Mouse (Mus musculus): ENCODE data around the gene 4632433K11Rik. TPM values are rescaled to one million over a fixed set of nuclear protein-coding genes. Genes with fewer than 3 reads are reported as not detected.
"Not testable (repeated sequence)": the region's sequence is repeated elsewhere in the genome, so short reads cannot be mapped to it uniquely, and the experiment has no call there.

4632433K11Rik gene
- polyA plus RNA-seq, 1 experiment from 2014 or later, result not detected

- DNase-seq (ENCODE audit: low spot score), result no peak
These were observed 22.8 kb downstream of the 4632433K11Rik start for GRCm38 (mm10) chr7:5056651-5057263.

GRCm38 (mm10) chr7:5057381-5057780 is 23.5 kb downstream of the 4632433K11Rik start:
- no peak for DNase-seq (ENCODE audit: low spot score)

GRCm38 (mm10) chr7:5057804-5058203 is 23.9 kb downstream of the 4632433K11Rik start:
- DNase-seq (ENCODE audit: low spot score), result peak; percentile 54

GRCm38 (mm10) chr7:5058631-5059030 is 24.7 kb downstream of the 4632433K11Rik start:
- no peak for DNase-seq (ENCODE audit: low spot score)

- DNase-seq (ENCODE audit: low spot score), result no peak
These were observed 25.5 kb downstream of the 4632433K11Rik start for GRCm38 (mm10) chr7:5059421-5059820.

- peak; percentile 60 for DNase-seq (ENCODE audit: low spot score)
These were observed 26.4 kb downstream of the 4632433K11Rik start for GRCm38 (mm10) chr7:5060239-5060731.

GRCm38 (mm10) chr7:5060944-5061773 is 27.2 kb downstream of the 4632433K11Rik start:
- DNase-seq (ENCODE audit: low spot score), result peak; percentile 99

- DNase-seq (ENCODE audit: low spot score), result peak; percentile 94
These were observed 27.9 kb downstream of the 4632433K11Rik start, which contains the start of gene U2af2 for GRCm38 (mm10) chr7:5061774-5062359. U2af2 (plus strand) TSS chr7:5062143.

- DNase-seq (ENCODE audit: low spot score), result peak; percentile 89
These were observed 28.6 kb downstream of the 4632433K11Rik start for GRCm38 (mm10) chr7:5062360-5063001.

GRCm38 (mm10) chr7:5064886-5065285 is 31.0 kb downstream of the 4632433K11Rik start:
- DNase-seq (ENCODE audit: low spot score), result no peak

GRCm38 (mm10) chr7:5073586-5073985 is 39.7 kb downstream of the 4632433K11Rik start:
- no peak for DNase-seq (ENCODE audit: low spot score)

GRCm38 (mm10) chr7:5074984-5075383 is 41.1 kb downstream of the 4632433K11Rik start:
- no peak for DNase-seq (ENCODE audit: low spot score)

GRCm38 (mm10) chr7:5076931-5077330 is 43.0 kb downstream of the 4632433K11Rik start:
- no peak for DNase-seq (ENCODE audit: low spot score)

GRCm38 (mm10) chr7:5079365-5080009 is 45.6 kb downstream of the 4632433K11Rik start:
- not testable (repeated sequence) for DNase-seq (ENCODE audit: low spot score)

- DNase-seq (ENCODE audit: low spot score), result peak; percentile 98
These were observed 46.3 kb downstream of the 4632433K11Rik start, which contains the start of gene Epn1 for GRCm38 (mm10) chr7:5080010-5080751. Epn1 (plus strand) TSS chr7:5080235.

- DNase-seq (ENCODE audit: low spot score), result no peak
These were observed 46.9 kb downstream of the 4632433K11Rik start for GRCm38 (mm10) chr7:5080815-5081214.

GRCm38 (mm10) chr7:5081241-5081640 is 47.3 kb downstream of the 4632433K11Rik start:
- DNase-seq (ENCODE audit: low spot score), result no peak

GRCm38 (mm10) chr7:5081939-5082338 is 48.0 kb downstream of the 4632433K11Rik start:
- DNase-seq (ENCODE audit: low spot score), result no peak

- DNase-seq (ENCODE audit: low spot score), result no peak
These were observed 49.6 kb downstream of the 4632433K11Rik start for GRCm38 (mm10) chr7:5083325-5084105.
